Mouse (Mus musculus): ENCODE results near the gene Scnn1b.
A peak's percentile ranks its signal among the peaks of the same experiment; 100 is the strongest.

The Scnn1b gene

DNA sequence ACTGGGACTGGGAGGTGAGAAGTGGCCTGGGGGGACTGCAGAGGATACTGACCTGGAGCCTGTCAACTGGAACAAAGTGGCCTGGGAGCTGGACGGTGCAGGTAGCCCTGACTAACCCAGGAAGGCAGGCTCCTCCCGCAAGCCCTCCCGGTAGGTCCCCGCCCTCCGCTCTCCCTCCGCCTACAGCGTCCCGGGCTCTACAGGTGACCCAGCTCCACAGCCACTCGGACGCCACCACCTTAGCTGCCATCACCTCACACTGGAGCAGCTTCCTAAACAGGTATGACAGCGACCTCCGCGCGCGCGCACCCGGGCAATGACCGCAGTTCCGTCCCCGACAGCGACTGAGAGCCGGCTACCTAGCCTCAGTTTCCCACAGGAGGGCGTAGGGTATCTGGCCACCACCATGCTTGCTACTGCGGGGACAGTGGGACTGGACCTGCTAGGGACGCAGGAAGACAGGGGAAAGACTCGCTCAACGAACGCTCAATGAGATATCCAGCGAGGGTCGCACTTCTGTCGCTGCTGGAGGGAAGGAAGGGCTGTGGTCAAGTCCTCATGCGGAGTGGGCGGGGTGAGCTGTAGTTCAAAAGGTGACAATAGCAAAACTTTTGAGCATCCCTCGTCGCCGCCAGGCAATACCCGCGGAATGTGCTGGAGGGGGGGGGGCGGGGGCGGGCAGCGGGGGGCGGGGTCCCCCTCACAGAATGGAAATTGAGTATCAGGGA, at the start of gene Scnn1b:
TSS of gene Scnn1b (plus strand) at position 181 of the 728 bp plus-strand sequence.
- no peak for DNase-seq

DNA sequence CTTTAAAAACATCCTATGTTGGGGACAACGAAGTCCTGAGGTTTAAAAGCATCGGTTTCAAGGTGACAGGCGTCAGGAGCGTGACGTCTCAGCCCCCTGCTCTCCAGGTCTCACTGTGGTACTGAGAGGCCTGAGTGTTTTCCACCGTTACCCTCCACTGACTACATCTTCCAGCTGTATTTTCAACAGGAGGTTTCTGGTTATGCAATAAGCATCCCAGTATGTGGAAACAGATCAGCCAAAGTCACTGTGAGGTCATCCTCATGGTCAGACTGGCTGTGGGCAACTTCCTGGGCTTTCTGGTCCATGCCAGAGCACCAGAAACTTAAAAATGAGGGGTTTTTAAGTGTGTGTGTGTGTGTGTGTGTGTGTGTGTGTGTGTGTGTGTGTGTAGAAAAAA, 43.2 kb upstream of the Scnn1b start:
- DNase-seq, result no peak

DNA sequence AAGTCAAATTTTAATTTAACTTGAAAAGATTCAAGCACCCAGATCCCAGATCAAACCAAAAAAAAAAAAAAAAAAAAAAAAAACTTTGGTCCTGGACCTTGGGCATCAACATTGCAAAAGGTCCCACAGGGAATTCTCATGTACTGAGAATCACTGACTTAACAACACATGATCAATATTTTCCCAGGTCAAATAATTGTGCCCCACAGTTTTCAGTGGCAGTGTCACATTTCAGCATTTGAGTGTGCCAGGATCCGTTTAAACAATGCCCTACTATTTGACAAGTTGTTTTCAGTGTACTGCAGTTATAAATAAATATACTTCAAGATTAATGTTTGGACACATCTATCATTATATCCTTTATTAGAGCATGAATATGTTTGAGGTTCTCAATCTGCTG, 36.4 kb upstream of the Scnn1b start:
- no peak for DNase-seq

DNA sequence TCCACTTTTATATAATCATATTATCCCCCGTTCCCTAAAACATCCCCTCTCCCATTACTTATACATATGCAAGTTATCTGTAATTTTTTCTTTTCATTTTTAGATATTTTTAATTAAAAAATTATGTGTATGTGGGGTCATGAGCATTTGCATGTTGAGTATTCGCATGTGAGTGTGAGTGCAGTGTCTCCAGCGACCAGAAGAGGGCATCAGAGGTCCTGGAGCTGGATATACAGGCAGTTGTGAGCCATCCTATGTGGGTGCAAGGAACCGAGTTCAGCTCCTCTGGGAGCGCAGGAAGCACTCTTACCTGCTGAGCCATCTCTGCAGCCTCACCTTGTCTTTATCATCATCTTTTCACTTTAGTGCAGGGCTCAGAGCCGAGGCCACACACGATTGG, 29.4 kb upstream of the Scnn1b start:
- DNase-seq, result no peak

DNA sequence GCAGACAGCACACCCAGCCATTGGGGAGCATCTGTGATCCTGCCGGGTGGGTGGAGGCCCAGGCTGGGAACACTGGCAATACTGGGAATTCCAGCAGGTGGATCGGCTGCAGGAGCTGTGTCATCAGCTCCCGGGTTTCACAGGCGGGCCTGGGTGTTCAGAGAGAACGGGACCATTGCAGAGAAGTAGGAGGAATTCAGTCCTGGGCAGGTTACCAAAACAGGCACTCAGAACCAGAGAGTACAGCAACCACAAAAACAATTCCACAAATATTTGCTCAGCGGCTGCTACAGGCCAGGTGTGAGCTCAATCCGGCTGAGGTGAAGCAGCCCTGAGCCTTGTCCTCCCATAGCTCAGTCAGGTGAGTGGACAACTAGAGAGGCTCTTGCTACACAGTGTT, 28.0 kb upstream of the Scnn1b start:
- DNase-seq, result no peak

DNA sequence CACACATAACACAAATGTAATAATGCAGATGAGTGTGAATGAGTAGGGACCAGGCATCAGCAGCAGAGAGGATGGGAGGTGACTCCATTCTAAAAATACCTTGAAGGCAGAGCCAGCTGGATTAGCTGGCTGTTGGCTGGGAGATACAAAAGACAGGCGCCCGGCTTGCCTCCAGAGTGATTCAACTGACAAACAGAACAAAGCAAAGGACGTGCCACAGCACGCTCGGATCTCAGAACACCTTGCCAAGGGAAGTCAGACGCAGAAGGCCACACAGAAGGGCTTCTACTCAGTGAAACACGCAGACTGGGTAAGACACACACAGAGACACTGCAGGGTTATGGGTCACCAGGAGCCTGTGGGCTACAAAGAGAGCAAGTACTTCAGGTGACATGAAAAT, 24.0 kb upstream of the Scnn1b start:
- DNase-seq, result no peak

DNA sequence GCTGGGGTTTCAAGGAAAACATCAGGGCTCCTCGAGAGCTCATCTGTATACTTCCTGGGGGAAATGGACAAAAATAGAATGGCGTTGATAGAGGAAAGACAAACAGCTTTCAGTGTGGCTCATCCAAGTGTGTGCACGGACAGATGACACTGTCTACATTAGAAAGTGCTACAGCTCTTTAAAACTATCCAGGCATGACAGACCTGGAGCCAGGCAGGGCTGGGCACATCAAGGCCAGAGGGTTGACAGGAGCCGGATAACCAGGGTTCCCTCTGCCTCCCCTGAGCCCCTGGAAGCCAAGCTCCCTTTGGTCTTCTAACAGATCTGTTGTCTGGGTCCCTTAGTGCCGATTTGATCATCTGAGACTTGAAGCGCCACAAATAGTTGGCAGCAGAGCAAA, 22.6 kb upstream of the Scnn1b start:
- DNase-seq, result no peak

DNA sequence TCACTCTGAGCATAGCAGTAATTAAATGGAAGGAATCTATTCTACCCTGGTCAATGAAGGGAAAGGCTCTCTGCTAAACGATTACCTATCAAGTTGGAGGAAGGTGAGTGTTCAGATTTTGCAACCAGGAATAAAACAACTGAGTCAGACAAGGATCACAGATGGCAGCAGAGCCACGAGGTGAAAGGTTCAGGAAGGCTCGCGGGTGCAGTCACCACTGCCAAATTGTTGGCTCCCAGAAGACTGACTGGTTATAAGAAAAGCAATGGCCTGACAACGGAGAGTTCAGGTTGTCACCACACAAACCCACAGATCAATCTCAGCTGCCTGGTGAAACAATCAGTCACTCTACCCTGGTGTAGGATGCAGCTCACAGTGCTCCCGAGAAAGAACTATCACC, 18.9 kb upstream of the Scnn1b start:
- no peak for DNase-seq

DNA sequence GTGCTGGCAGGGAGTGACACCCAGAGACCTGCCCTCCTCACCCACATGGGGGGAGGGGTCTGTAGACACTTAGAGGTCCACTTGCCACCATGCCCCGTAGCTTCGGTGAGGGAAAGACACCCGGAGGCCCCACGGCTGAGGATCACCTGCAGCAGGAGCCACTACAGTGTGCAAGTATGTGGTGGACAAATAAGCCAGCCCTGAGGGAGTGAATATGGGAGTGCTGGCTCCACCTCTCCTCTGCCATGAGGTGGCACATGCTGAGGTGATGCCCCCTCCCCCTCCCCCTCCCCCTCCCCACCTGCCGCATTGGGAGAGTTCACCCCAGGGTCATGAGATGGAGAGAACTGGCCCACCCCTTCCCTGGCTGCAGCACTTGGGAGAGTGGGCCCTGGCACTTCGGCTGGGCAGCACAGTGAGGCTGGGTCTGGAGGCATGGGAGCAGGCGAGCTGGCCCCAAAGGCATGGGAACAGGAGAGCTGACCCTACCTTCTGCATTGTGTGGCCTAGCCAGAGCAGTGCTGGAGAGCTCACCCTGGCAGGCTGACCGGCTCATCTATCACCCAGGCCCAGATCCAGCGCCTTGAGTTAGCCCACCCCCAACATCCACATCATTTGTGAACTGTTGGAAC, 16.2 kb upstream of the Scnn1b start:
- no peak for DNase-seq

DNA sequence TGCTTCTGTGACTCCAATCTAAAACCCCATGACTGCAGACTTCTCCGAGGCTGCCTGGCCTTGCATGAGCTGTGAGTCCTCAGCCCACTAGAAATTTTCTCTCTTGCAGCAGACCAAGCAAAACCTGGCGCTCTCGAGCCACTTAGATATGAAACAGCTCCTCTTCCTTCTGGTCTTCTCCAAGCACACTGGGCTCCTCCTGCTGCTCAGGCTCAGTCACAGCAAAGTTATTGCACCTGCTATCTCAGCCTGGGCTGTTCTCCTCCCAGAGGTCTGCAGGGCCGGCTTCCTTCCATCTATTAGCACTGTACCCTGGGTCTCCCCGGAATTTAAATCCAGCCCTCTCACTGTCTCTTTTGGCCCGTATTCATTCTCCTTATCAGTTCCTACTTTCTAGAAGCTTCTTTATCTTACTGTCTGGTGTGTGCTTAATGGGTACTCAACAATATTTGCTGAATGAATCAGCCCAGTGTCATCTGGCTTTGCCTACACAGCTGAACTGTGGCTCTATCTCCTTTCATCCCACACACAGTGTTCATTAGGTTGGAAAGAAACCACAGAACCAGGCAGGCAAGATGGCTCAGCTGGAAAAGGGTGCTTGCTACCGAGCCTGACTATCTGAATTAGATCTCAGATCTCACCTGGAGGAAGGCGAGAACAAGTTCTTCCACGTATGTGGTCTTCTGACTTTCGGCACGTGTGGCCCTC, 7.5 kb upstream of the Scnn1b start:
- no peak for DNase-seq

DNA sequence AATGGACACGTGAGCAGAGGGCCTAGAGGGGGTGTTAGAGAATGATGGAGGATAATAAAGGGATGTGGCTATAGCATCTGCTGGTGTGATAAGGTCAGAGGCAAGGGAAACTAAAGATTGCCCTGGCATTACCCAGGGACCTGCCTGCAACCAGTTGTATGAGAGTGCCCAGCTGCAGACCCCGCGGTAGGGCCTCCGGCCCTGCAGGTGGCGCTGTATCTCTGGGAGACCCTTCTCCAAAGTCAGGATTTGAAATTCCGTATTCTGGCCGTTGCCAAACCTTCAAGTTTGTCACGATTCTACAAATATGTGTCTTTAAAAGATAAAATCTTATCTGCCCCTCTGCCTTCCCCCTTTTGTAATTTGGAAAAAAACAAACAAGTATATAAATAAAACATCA, 5.9 kb upstream of the Scnn1b start:
- no peak for DNase-seq

DNA sequence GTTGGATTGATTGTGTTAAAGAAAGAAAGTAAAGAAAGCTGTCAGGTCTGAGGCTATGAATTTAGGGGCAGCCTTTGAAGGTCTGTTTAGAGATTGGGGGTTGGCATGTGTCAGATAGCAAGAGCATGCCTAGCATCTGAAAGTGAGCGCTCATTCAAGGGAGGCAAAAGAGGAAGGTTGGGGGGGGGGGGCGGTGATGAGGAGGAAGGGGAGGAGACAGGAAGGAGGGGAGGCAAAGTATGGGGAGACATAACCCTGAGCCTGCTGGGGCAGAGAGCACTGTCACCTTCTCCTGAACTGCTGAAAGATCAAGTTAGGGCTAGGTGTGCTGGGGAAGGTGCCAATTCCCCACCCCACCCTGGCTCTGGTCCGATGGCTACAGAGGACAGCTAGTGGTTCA, 6.8 kb downstream of the Scnn1b start:
- no peak for DNase-seq

DNA sequence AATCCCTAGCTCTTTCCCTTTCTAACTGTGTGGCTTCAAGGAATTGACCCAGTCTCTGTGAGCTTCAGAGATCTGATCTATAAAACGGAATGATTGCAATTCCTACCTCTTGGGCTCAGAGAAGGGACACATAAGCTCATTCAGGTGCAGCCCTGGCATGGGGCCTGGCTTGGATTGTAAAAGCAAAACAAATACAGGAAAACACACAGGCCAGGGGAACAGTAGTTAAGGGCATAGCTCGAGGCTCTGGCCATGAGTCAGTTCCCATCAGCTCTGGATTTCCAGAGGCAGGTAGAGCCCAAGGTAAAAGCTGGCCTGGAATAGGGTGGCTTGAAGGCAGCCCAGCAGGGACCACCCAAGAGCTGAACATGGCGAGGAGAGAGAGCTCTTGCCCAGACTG, 9.2 kb downstream of the Scnn1b start:
- no peak for DNase-seq

DNA sequence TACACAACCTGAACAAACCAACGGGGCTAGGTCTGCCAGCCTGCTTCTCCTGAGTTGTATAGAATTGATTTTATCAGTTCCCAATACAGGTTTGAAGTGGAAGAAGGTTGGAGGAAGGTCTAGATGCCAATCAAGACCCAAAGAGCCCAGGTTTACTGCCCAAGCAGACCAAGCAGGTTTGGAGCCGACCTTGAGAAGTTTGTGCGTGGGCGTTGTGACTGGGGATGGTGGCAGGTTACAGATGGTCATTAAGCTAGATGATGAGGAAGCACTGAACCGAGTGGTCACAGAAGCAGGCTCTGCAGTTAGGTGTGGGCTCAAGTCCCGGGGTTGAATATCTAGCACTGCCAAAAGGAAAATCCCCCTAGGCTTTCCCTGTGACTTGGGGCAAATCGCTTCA, 9.9 kb downstream of the Scnn1b start:
- DNase-seq, result no peak

DNA sequence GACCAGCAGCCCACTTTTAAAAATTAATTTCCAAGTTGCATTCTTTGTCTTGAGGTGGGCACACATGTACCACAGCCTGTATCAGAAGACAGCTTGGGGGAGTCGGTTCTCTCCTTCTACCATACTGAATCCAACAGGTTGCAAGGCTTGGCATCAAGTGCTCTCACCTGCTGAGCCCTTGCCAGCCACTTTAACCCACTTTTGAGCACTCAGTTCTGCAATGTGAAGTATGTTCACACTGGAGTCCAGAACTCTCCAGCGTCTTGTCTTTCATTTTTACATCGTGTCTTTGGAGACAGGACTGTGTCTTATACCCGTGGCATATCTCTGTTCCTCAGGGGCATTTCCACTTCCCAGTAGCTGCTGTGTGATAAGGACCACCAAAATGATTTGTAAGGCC, 15.4 kb downstream of the Scnn1b start:
- DNase-seq, result no peak

DNA sequence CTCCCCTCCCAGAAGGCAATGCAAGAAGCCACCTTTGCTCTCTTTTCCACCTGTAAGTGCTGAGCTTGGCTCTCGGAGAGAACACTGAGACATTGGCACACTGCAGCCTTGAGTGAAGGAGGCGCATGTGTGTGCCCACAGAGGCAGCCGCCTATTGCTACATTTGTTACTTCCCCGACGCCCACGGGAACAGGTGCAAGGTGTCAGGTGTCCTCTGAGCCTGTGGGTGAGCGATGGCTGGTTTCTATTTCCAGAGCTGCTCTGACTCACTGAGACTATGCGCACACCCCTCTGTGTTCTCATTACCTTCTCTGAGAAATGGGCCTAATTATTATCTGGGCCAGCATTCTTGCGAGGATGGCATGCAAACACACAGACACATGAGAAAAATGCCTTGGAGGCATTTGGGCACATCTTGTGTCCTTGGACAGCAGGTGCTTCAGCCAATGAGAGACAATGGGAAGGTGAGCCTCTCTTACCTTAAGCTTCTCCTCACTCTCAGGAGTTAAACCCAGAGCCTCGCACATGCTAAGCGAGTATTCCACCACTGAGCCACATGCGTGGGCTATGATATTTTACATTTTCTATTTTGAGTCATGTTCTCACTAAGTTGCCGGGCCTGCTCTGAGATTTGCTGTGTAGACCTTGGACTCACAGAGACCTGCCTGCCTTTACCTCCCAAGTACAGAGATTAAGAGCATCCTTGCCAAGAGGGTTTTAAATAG, 26.0 kb downstream of the Scnn1b start:
- no peak for DNase-seq

DNA sequence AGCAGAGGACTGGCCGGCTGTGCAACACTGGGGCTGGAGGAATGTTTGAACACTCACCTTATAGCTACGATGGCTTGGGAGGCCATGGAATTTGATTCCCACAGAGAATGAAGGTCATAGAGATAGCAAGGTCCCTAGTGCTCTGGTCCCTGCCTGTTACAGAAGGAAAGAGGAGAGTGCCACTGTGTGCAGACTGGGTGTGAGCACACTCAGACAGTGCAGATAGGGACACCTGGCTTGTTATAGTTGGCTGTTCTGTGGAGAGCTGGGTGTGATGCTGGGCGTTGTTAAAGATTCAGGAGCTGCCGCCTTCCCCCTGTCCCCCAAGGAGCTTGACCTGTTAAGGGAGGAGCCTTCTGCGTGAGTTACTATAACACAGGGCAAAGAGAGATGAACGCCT, 31.9 kb downstream of the Scnn1b start:
- no peak for DNase-seq

DNA sequence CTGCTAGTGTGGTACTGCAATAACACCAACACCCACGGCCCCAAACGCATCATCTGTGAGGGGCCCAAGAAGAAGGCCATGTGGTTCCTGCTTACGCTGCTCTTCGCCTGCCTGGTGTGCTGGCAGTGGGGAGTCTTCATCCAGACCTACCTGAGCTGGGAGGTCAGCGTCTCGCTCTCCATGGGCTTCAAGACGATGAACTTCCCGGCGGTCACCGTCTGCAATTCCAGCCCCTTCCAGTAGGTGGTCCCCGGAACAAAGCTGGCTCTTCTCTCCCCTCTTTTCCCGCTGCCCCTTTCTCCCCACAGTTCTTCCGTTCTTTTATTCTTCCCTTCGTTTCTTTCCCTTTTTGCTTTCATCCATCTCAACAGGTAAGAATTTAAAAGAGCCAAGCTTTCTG, 34.5 kb downstream of the Scnn1b start:
- peak in 1 of 2 experiments; percentile 46 for DNase-seq

DNA sequence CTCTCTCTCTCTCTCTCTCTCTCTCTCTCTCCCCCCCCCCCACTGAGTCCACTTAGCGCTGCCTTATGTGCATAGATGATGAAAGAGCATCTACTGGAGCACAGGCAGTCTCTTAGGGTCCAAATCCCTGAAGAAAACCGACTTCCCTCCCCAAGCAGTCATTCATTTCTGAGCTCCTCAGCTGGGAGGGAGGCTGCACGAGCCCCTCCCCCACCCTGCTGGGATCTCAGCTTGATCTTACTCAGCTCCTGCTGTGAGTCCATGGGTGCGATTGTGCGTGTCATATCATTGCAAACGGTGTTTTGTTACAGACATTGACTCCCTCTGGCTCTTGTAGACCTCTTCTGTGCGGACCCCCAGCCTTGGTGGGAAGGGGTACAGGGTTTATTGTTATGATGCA, 35.1 kb downstream of the Scnn1b start:
- DNase-seq, result no peak

DNA sequence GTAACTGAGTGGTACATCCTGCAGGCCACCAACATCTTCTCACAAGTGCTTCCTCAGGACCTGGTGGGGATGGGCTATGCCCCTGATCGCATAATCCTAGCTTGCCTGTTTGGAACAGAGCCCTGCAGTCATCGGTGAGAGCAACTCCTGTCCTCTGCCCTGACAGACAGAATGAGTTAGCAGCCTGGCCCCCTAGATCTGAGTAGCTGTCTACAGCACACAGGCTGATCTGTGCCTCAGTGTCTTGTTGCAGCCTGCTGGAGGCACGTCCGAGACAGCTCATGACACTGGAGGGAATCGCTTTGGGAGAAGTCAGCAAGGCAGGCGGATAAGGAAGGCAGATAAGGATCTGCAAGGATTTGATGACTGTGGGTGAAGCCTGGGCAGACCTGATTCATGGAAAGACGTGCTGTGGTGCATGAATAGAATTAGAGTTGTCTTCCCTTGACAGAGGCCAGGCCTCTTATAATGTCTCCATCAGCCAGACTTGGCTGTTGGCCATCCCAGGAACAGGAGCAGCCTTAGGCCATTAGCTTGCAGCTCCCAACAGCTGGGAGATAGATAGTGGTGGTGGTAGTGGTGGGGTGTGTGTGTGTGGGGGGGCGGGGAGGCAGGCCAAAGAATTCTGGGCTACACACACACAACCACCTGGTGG, 38.0 kb downstream of the Scnn1b start:
- DNase-seq, result no peak

DNA sequence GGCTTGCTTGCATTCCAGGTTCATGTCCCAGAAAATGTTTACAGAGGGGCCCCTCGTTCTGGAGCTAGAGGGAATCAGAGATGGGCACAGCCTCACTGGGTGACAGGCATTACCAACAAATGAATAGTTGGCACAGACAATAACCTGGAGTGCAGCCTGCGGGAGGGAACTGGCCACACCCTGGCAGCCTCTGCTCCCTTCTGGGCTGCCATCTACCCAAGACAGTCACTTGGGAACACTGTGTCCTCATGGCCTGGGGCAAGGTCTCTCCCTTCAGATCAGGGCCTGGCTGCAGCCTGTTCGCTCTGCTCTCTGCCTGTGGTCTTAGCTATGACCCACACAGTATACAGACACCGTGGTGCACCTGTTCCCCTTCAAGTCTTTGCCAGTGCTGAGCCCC, 42.0 kb downstream of the Scnn1b start:
- DNase-seq, result no peak

DNA sequence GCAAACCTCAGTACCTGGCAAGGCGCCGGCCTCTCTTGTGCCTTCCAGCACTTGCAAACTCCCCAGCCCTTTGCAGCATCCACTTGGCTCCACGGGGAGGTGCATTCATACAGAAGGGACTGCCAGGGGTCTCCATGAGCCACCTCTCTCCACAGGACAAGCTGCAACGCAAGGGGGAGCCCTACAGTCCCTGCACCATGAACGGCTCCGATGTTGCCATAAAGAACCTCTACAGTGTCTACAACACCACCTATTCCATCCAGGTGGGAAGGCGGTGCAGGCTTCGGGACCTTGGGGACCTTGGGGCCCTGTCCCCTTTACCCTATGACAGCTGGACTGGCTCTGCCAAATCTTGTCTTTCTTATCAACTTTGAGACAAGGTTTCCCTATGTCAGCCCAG, 47.4 kb downstream of the Scnn1b start:
- DNase-seq, result no peak

DNA sequence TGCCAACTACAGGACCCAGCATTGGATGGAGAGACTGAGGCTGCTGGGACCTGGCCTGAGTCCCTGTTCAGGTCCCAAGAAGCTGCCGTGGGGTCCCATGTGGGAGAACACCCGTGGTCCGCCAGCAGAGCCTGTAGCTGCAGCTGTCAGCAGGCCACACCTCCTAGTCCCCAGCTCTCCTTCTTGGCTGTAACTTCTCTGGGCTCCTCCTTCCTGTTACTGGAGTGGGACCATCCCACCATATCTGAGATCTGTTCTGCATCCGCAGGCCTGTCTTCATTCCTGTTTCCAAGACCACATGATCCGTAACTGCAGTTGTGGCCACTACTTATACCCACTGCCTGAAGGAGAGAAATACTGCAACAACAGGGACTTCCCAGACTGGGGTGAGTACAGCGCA, 49.1 kb downstream of the Scnn1b start:
- no peak for DNase-seq
